Mouse (Mus musculus): ENCODE measurements around the gene Galnt7.

The Galnt7 gene

DNA sequence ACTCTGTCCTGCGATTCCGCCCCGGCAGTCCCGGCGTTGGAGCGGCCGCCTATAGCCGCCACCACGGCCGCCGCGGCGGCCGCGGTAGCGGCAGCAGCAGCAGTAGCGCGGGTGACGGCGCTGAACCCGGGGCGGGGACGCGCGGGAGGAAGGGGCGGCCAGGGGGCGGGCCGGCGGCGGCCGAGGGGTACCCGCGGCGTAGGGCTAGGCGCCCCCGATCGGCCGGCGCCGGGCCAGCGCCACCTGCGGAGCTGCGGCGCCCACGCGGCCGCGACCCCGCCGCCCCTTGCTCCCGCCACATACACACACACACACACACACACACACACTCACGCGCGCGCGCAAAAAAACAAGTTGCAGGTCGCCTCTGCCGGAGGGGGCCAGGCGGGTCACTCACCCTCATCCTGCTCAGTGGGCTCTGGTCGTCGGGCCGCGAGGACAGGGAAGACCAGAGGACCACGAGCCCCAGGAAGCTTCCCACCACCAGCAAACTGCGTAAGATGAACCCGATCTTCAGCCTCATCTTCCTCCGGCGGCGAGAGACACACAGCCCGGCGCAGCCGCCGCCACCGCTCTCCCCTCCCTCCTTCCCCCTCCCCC, at the start of gene Galnt7:
Galnt7 (minus strand) TSS at position 577 of the 600 bp plus-strand sequence.
- TF ChIP-seq GATA4 (IDR thresholded peaks at IDR 0.05; ENCODE audit: insufficient replicate concordance, low read length), result no peak

DNA sequence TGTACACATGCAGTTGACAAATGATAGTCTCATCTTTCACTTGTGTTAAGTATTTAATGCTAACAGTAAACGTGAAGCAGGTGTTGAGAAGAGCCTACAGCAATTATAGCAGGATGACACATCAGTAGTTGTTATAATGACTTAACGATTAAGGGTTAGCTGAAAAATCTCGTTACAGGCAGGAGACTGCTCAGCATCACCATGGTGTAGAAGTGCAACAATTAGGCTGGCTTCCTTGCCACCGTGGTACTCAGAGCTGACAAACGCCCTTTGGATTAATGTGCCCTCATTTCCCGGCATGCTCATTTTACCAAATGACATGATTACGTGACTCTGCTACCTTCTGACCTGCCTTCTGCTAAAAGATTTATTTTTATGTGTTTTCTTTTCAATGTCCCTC, 35.8 kb upstream of the Galnt7 start:
- no peak for TF ChIP-seq GATA4 (IDR thresholded peaks at IDR 0.05; ENCODE audit: insufficient replicate concordance, low read length)

DNA sequence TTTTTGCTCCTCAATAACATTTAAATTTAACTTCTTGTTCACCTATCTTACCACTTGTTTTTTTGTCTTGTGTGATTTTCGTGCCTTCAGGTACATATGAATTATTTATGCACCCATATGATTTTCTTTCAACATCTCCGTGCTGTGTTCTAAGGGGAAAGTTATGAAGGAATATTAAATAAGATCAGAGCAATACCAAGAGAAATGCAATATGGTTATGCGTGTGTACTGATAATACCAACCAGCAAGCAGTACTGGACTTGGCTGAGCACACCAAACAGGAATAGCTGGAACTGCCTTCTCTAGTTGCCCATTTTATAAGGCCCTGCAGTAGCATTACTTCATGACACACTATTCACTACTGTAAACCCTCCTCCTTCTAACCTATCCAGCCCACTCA, 33.0 kb upstream of the Galnt7 start:
- TF ChIP-seq GATA4 (IDR thresholded peaks at IDR 0.05; ENCODE audit: insufficient replicate concordance, low read length), result no peak

- no peak for TF ChIP-seq GATA4 (IDR thresholded peaks at IDR 0.05; ENCODE audit: insufficient replicate concordance, low read length)
These were observed 27.2 kb upstream of the Galnt7 start for GRCm38 (mm10) chr8:57680044-57680443.

GRCm38 (mm10) chr8:57664121-57664520, 11.3 kb upstream of the Galnt7 start:
- TF ChIP-seq GATA4 (IDR thresholded peaks at IDR 0.05; ENCODE audit: insufficient replicate concordance, low read length), result no peak

- no peak for TF ChIP-seq GATA4 (IDR thresholded peaks at IDR 0.05; ENCODE audit: insufficient replicate concordance, low read length)
These were observed 7.2 kb upstream of the Galnt7 start for GRCm38 (mm10) chr8:57660019-57660418.

DNA sequence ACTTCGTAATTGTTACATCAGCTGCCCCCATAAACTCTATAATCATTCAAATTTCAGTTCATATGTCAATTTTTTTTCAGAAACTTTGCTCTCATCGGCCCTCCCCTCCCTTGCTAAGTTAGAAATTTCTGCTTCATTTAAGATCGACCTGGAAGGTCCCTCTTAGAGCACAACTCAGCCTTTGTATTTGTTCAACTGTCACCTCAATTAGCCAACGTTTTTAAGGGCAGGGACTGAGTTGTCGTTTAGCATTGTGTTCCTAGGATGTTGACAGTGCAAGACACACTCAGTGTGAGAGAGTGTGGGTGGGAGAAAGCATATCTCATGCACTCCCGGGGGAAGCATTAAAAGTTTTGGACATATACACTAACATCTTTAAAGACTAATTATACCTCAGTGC, 3.6 kb upstream of the Galnt7 start:
- no peak for TF ChIP-seq GATA4 (IDR thresholded peaks at IDR 0.05; ENCODE audit: insufficient replicate concordance, low read length)

GRCm38 (mm10) chr8:57654146-57654545, 1.3 kb upstream of the Galnt7 start:
- TF ChIP-seq GATA4 (IDR thresholded peaks at IDR 0.05; ENCODE audit: insufficient replicate concordance, low read length), result no peak

- TF ChIP-seq GATA4 (IDR thresholded peaks at IDR 0.05; ENCODE audit: insufficient replicate concordance, low read length), result no peak
These were observed 915 bp upstream of the Galnt7 start for GRCm38 (mm10) chr8:57653768-57654125.

DNA sequence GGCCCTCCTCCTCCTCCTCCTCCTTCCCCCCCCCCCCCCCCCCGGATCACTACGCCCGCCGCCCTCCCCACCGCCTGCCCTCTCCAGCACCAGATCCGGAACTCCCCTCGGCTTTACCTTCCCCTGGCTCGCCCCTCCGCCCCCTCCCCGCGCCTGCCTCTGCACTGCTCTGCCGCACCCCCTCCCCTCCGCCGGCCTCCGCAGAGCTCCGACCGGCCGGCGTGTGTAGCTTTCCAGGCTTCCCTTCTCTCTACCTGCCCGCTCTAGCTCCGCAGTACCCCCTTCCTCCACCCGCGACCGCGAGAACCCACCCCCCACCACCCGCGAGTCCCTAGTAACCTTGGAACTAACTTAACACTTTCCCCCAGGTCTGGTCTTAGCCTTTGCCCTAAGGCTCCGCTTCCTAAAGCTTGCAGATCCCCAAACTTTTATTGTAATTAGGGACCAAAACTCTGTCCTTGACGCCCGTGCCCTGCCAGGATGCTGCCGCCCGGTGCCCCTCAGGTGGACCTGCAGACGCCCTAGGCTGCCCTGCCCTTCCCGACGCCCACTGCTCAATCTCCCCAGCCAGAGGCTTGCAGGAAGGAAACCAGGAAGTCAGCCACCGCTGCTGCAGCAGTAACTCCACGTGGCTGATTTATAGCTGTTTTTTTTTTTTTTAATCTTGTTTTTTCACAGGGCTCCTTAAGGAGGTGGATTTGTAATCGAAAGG, 380 bp upstream of the Galnt7 start:
- TF ChIP-seq GATA4 (IDR thresholded peaks at IDR 0.05; ENCODE audit: insufficient replicate concordance, low read length), result peak; percentile 9; the same call in 1 of the 2 replicates

GRCm38 (mm10) chr8:57651689-57652455, 960 bp downstream of the Galnt7 start:
- TF ChIP-seq GATA4 (IDR thresholded peaks at IDR 0.05; ENCODE audit: insufficient replicate concordance, low read length), result no peak

GRCm38 (mm10) chr8:57651357-57651688, 1.5 kb downstream of the Galnt7 start:
- TF ChIP-seq GATA4 (IDR thresholded peaks at IDR 0.05; ENCODE audit: insufficient replicate concordance, low read length), result no peak

DNA sequence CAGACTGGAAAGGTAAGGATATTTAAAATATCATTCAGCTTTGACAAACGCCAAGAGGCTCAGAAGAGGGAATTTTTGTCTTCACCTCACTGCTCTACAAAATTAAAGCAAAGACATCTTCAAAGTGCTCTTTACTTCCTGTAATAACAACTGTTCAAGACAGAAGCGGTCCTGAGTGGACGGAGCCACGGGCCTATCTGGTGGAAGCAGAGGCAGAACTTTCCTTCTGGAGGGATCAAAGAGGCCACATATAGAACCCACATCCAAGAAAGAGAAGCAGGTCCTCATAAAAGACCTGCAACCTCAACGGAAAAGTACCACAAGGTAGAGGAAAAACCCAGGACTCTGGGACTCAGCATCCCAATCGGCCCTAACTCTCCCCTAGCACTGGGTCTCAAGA, 2.6 kb downstream of the Galnt7 start:
- TF ChIP-seq GATA4 (IDR thresholded peaks at IDR 0.05; ENCODE audit: insufficient replicate concordance, low read length), result no peak

- no peak for TF ChIP-seq GATA4 (IDR thresholded peaks at IDR 0.05; ENCODE audit: insufficient replicate concordance, low read length)
These were observed 5.3 kb downstream of the Galnt7 start for GRCm38 (mm10) chr8:57647566-57647965.

- no peak for TF ChIP-seq GATA4 (IDR thresholded peaks at IDR 0.05; ENCODE audit: insufficient replicate concordance, low read length)
These were observed 8.6 kb downstream of the Galnt7 start for GRCm38 (mm10) chr8:57644281-57644680.

DNA sequence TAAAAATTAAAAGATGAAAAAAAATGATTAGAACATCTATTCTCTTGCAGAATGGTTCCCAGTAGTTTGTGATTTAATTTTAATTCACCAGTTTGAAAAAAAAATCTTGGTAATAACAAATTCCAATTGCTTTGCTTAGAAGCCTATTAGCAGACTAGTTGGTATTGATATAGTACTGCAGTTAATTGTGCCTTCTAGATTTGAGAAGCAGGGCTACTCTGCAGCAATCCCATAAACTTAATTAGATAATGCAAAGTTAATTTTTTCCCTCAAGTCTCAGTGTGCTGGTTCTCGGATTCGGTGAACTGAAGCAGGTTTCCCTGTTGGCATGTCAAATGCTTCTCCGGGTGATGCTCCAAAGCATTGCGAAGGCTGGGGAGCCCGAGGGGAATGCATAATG, 10.1 kb downstream of the Galnt7 start:
- no peak for TF ChIP-seq GATA4 (IDR thresholded peaks at IDR 0.05; ENCODE audit: insufficient replicate concordance, low read length)
